Mouse (Mus musculus) limb, embryonic 11.5 days (tissue): ENCODE results near the gene Eif1ax. TPM values are rescaled to one million over a fixed set of nuclear protein-coding genes. Genes with fewer than 3 reads are reported as not detected.
"Not testable (repeated sequence)": the region's sequence is repeated elsewhere in the genome, so short reads cannot be mapped to it uniquely, and the experiment has no call there.

ENCODE experiments used
- ATAC-seq: fragments of 200-750 bp; cut with Nextera tagmentation; 2 replicates; pipeline ENCODE4 v1.8.0; 2017; ENCODE audit warnings: low read depth; ENCODE audit not compliant: insufficient number of reproducible peaks, low FRiP score, low TSS enrichment
- DNase-seq: peaks from one replicate; pipeline ENCODE4 v3.0.0-alpha.2; 2015; ENCODE audit warnings: low spot score
- H3K27ac ChIP-seq: fragments of 300-500 bp; sonication (generic); replicated peaks from 2 replicates; pipeline ENCODE4 v1.5.1; 2014; ENCODE audit warnings: low read depth, mild to moderate bottlenecking, low read length
- H3K27me3 ChIP-seq: fragments of 300-500 bp; sonication (generic); 2 replicates; pipeline ENCODE4 v1.6.1; 2014; ENCODE audit warnings: mild to moderate bottlenecking, low read length, mixed read lengths; ENCODE audit not compliant: control insufficient read depth, insufficient read depth
- H3K36me3 ChIP-seq: fragments of 300-500 bp; sonication (generic); 2 replicates; pipeline ENCODE4 v1.6.1; 2014; ENCODE audit warnings: mild to moderate bottlenecking, low read length, moderate library complexity, mixed read lengths; ENCODE audit not compliant: control insufficient read depth, insufficient read depth
- H3K4me1 ChIP-seq: fragments of 300-500 bp; sonication (generic); 2 replicates; pipeline ENCODE4 v1.6.1; 2014; ENCODE audit warnings: low read length, mixed read lengths; ENCODE audit not compliant: control insufficient read depth, insufficient read depth
- H3K4me2 ChIP-seq: fragments of 300-500 bp; sonication (generic); 2 replicates; pipeline ENCODE4 v1.6.1; 2014; ENCODE audit warnings: low read depth, mild to moderate bottlenecking, moderate library complexity; ENCODE audit not compliant: severe bottlenecking
- H3K4me3 ChIP-seq: fragments of 300-500 bp; sonication (generic); 2 replicates; pipeline ENCODE4 v1.5.1; 2014; ENCODE audit warnings: low read depth, low read length
- H3K9ac ChIP-seq: fragments of 300-500 bp; sonication (generic); 2 replicates; pipeline ENCODE4 v1.6.1; 2014; ENCODE audit warnings: mild to moderate bottlenecking, low read length
- H3K9me3 ChIP-seq: fragments of 300-500 bp; sonication (generic); 2 replicates; pipeline ENCODE4 v1.6.1; 2016; ENCODE audit warnings: low read length; ENCODE audit not compliant: control insufficient read depth
- WGBS: fragments of 180-500 bp; shearing (Covaris S2); extraction: QIAGEN DNeasy Blood & Tissue Kit; methylation state at CpG from one replicate; pipeline ENCODE4 v1.1.7; 2014; 5-methylcytosine and 5-hydroxymethylcytosine counted together
- polyA plus RNA-seq: library from polyadenylated mRNA; unstranded; fragments of >200 nt; fragmentation: Nextera tagmentation; extraction: Ambion mirVana; gene quantifications from 2 replicates; pipeline ENCODE4 v1.2.1, GENCODE M21; 2014

Eif1ax gene
- polyA plus RNA-seq, 1 experiment from 2014 or later = 170 TPM

DNA sequence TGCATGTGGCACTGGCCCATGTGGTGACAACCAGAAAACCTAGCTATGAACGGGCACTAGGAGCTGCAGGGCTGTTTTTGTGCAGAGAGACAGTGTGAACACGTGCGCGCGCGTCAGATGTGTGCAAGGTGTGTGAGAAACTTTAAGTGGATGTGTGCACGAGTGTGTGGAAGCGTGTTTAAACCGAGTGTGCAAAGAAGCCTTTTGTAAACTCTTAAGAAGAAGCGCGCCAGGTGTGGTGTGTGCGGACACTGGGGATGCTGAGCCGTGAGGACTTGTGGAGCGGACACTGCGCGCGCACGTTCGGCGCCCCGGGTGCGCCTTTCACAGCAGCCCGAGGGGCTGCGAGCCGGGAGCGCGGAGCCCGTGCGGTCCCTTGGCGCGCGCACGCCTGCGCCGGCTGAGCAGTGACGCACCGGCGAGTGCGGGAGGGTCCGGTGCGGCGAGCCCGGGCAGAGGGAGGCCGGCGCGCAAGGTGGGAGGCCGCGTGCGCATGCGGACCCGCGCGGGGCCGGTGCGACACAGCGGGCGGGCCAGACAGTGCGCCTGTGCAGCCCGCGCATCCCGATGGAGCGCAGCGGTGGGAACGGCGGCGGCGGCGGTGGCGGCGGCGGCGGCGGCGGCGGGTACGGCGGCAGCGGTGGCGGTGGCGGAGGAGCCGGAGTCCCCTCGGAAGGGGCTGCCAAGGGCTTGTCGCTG lies 42.3 kb downstream of the Eif1ax start, which contains the start of gene Map7d2:
Gene Map7d2, plus strand, starts transcription at position 443 of the 699 bp plus-strand sequence.
- no peaks in the 10 kb centered on the region for H3K36me3 ChIP-seq
- 21% methylated on average over 50 of the region's 83 CpGs for WGBS
- no peak within 1 kb of the TSS for H3K27ac ChIP-seq
- ATAC-seq (peak; percentile 84), DNase-seq (peak; percentile 44)
- H3K9ac ChIP-seq = 0 out of 2 replicates have a peak within 1 kb of the TSS, but pooled peaks have one; percentile 17
- no peaks in the 10 kb centered on the region for H3K9me3 ChIP-seq
- peak within 1 kb of the TSS; percentile 79 for H3K4me2 ChIP-seq
- peaks cover 23% of the 10 kb centered on the region for H3K27me3 ChIP-seq
- no peaks in the 10 kb centered on the region for H3K4me1 ChIP-seq
- peak within 1 kb of the TSS; percentile 42 for H3K4me3 ChIP-seq

DNA sequence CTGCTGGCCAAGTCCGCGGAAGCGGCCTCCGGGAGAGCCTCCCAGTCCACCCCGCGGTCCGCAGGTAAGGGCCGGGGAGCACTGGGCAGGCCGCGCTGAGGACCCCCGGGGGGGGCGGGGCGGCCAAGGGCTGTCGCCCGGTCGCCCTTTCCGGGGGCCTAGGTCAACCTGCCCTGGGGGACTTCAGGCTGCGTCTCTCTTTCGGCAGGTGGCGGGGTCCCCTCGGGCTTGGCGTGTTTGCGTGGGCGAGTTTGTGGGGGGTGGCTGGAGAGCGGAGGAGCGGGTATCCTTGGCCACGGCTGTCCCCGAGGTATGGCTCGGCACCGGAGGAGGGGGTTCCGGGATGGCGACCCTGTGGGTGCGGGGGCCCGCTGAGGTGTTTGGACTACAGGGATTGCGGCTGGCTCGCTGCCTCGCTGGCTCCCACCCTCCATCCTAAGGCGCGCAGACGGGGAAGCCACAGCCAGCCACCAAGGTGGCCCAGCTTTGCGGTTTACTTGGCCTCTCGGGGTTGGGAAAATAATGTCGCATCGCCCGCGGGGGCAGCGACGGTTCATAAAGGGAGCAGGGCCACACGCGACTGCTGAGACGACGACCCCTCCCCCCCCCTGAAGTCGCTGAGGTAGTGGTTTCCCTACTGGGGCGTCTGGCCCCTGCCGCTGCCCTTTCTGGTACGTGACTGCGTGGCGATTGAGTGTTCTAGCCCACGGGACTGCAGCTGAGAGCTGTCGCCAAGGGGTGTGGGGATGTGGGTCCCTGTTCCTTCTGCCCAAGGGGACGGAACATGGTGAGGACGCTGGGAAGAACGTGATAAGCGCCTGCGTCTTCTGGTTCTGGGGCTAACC lies 43.1 kb downstream of the Eif1ax start:
- WGBS = 14% methylated on average over 53 of the region's 65 CpGs
- no peak overlapping the region for H3K27ac ChIP-seq

DNA sequence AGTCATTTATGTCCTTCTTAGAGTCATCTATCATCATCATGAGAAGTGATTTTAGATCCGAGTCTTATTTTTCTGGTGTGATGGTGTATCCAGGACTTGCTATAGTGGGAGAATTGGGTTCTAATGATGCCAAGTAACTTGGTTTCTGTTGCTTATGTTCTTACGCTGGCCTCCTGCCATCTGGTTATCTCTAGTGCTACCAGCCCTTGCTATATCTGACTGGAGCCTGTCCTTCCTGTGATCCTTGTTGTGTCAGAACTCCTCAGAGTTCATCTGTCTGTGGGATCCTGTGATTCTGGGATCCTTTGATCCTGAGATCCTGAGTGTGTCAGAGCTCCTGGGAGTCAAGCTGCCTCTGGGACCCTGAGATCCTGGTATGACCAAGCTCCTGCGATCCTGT lies 58.5 kb downstream of the Eif1ax start:
- WGBS = 87% methylated on average over 3 of the region's 3 CpGs
- not testable (repeated sequence) for DNase-seq, H3K27ac ChIP-seq, H3K27me3 ChIP-seq, H3K4me2 ChIP-seq, H3K4me3 ChIP-seq, H3K9me3 ChIP-seq, ATAC-seq, H3K9ac ChIP-seq, H3K4me1 ChIP-seq, H3K36me3 ChIP-seq

More for the DNA sequence above, 43.1 kb downstream of the Eif1ax start:
- H3K4me1 ChIP-seq = no peaks in the 10 kb centered on the region
- H3K36me3 ChIP-seq = no peaks in the 10 kb centered on the region
- peak overlapping the region; percentile 42 for H3K4me3 ChIP-seq
- peak overlapping the region; percentile 79 for H3K4me2 ChIP-seq
- no peaks in the 10 kb centered on the region for H3K9me3 ChIP-seq
- ATAC-seq = peak; percentile 73; the same call in 1 of the 2 replicates
- H3K27me3 ChIP-seq = peaks cover 23% of the 10 kb centered on the region
- DNase-seq = peak; percentile 44
- 0 out of 2 replicates have a peak overlapping the region, but pooled peaks have one; percentile 17 for H3K9ac ChIP-seq

Other genes starting within 250 kb of the Eif1ax start
- gene Rps6ka3, start 161.9 kb upstream of the Eif1ax start, polyA plus RNA-seq = 6.2 and 7.1 TPM in 2 replicates
- gene Map7d2, start 42.4 kb downstream of the Eif1ax start, polyA plus RNA-seq = 2.1 and 2.7 TPM in 2 replicates
- 21.7 and 22.9 TPM in 2 replicates for gene Bclaf3, start 154.5 kb downstream of the Eif1ax start, polyA plus RNA-seq